Mouse (Mus musculus) forelimb bud, embryonic 11.5 days (tissue): ENCODE measurements at regions not wholly inside any gene's neighbourhood (a gene's known extent, or its start where the extent isn't known, plus 50 kb on each side); places are given as distances from the start of the nearest gene placed in this dataset.

Experiments used
- DNase-seq: peaks from one replicate; pipeline ENCODE4 v3.0.0-alpha.2; 2012; ENCODE audit warnings: low read depth, low spot score

DNA sequence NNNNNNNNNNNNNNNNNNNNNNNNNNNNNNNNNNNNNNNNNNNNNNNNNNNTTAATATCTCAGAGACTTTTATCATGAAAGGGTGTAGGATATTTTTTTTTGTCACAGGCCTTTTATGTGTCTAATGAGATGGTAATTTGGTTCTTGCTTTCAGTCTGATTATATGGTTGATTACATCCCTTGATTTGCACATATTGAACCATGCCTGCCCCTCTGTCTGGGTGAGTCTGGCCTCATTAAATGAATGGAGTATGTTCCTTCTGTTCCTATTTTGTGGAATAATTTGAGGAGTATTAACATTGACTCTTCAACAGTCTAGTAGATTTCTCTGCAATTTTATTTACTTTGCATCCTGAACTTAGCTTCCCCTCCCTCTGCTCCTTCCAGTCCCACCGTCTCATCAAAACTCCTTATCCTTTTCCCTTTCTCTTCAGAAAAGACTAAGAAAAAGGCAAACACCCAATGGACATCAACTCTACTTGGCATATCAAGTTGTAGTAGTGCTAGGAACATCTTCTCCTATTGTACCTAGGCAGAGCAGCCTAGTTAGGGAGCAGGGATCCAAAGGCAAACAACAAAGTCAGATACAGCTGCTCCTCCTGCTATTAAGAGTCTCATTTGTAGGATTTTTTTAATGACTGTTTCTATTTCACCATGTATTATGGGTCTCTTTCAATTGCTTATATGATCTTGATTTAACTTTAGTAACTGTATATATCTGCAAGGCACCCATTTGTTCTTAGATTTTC, 1185.0 kb upstream of the Cdh7 start:
- DNase-seq, result no peak

DNA sequence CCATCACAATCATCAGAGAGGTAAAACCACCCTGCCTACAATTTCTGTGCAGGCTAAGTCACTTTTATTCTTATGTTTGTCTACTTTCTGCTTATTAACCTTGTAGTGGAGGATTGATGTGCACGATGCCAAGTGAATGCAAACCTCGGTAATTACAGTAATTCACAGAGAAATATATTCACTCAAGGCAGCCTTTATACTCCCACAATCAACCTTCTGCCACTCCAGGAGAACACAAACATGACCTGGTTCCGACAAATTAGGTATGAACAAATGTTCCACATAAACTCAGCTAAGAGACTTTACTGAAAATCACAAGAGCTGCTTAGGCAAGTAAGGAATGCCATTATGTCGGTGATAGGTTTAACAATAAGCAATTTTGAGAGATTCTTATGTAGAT, 1182.1 kb upstream of the Cdh7 start:
- DNase-seq, result no peak

DNA sequence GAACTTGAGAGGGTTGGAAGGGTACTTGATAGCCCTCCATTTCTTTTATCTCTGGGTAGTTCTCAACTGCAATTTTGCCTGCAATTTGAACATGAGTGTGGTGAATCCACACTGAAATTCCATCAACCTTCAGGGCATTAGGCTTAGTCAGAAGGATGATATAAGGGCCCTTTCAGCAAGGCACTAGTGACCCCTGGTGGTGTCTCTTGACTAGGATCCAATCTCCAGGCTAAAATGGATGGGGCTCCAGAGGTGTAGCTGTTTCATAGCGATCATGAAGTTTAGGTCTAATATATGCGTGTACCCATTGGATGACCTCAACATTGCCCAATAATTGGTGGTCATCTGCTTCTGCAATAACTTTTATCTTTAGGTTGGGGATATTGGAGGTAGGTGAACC, 1155.0 kb upstream of the Cdh7 start:
- DNase-seq, result peak; percentile 4
